Mouse (Mus musculus): ENCODE results near the gene Prickle2.

DNA sequence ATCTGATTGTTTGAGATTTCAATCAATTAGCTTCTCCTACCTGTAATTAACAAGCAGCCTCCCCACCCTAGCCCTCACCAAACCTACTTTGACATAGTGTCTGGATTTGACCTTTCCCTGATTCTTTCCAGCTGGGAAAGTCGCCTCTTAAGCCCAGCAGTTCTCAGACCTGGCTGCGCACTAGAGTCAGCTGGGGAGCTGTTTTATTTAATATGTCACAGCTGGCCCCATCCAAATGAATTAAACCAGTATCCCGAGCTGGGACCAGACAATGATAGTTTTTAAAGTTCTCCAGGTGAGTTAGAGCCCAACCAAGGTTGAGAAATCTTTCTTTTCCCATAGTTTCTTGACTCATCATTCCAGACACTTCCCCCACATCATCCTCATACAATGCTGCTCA is 9.9 kb upstream of the Prickle2 start:
- no peak for TF ChIP-seq POLR2A (IDR thresholded peaks at IDR 0.05; ENCODE audit: insufficient read length, low read depth)
- TF ChIP-seq MAX (IDR thresholded peaks at IDR 0.05; ENCODE audit: low read depth) = no peak
